In genomic region chr9:41091993-41092392, GRCm38 (mm10) we compare ENCODE assay signal across 32 mouse cellular contexts.
A peak's percentile ranks its signal among the peaks of the same experiment; 100 is the strongest.
DNase-seq lines count a peak whose midpoint lies in the region; ATAC-seq and TF ChIP-seq lines count a peak whose summit lies in the region.
"Had no signal": no experiment of that assay in that cellular context is flagged by ENCODE, and none has a peak within 500 bp of the region (broad histone marks: within the 10 kb centered on the region; RNA-seq: fewer than 3 reads in every experiment).

No protein-coding gene starts in this region.

- TF ChIP-seq CTCF in liver, embryonic 14.5 days (IDR thresholded peaks at IDR 0.05; ENCODE audit: low read depth), result 0 out of 2 replicates have a peak, but pooled peaks have one; percentile 14

- no peak overlapping the region for H3K9ac ChIP-seq in kidney, embryonic 15.5 days
- H3K9ac ChIP-seq in liver, embryonic 14.5 days (replicated peaks), result no peak overlapping the region
- H3K9ac ChIP-seq in liver, embryonic 12.5 days, result no peak overlapping the region
- H3K9ac ChIP-seq: embryonic facial prominence, embryonic 13.5 days; forebrain, embryonic 12.5 days; forebrain, postnatal 0 days; heart, embryonic 15.5 days; hindbrain, embryonic 12.5 days; hindbrain, embryonic 15.5 days had no signal

- intact Hi-C loops in heart, postnatal 36 days (cut with DNase I), result no loop called here

- WGBS in heart, embryonic 10.5 days, result 86% methylated on average over 12 of the region's 12 CpGs
- 86% methylated on average over 12 of the region's 12 CpGs for WGBS in kidney, embryonic 15.5 days
- 82% methylated on average over 12 of the region's 12 CpGs for WGBS in liver, embryonic 14.5 days (ENCODE audit: insufficient replicate concordance)
- WGBS in liver, embryonic 12.5 days (ENCODE audit: insufficient replicate concordance), result 81% methylated on average over 12 of the region's 12 CpGs

- H3K4me3 ChIP-seq in heart, embryonic 10.5 days, result no peak overlapping the region
- no peak overlapping the region for H3K4me3 ChIP-seq in kidney, embryonic 15.5 days (replicated peaks)
- no peak overlapping the region for H3K4me3 ChIP-seq in liver, embryonic 14.5 days (ENCODE audit: insufficient read depth in 1 of 2, low read depth in 2 of 2, low read length in 2 of 2)
- H3K4me3 ChIP-seq in liver, embryonic 12.5 days, result no peak overlapping the region
- H3K4me3 ChIP-seq: embryonic facial prominence, embryonic 10.5 days; embryonic facial prominence, embryonic 13.5 days; erythroblast, embryonic 14.5 days; forebrain, embryonic 12.5 days; gastrocnemius, adult 2 months; heart, embryonic 15.5 days; hindbrain, embryonic 12.5 days; hindbrain, embryonic 15.5 days had no signal

- no peaks in the 10 kb centered on the region for H3K36me3 ChIP-seq in heart, embryonic 10.5 days
- no peaks in the 10 kb centered on the region for H3K36me3 ChIP-seq in kidney, embryonic 15.5 days
- H3K36me3 ChIP-seq in liver, embryonic 14.5 days (replicated peaks; ENCODE audit: control insufficient read depth, insufficient read depth, low read depth), result no peaks in the 10 kb centered on the region
- no peaks in the 10 kb centered on the region for H3K36me3 ChIP-seq in liver, embryonic 12.5 days
- H3K36me3 ChIP-seq: embryonic facial prominence, embryonic 10.5 days; embryonic facial prominence, embryonic 13.5 days; forebrain, embryonic 12.5 days; heart, embryonic 15.5 days; hindbrain, embryonic 12.5 days; hindbrain, embryonic 15.5 days had no signal

- no peak overlapping the region for H3K4me2 ChIP-seq in kidney, embryonic 15.5 days
- H3K4me2 ChIP-seq in liver, embryonic 14.5 days (ENCODE audit: low read depth), result no peak overlapping the region
- H3K4me2 ChIP-seq in liver, embryonic 12.5 days, result no peak overlapping the region
- H3K4me2 ChIP-seq: embryonic facial prominence, embryonic 13.5 days; forebrain, embryonic 12.5 days; heart, embryonic 11.5 days; heart, embryonic 15.5 days; hindbrain, embryonic 12.5 days; hindbrain, embryonic 15.5 days had no signal

- no peaks in the 10 kb centered on the region for H3K9me3 ChIP-seq in heart, embryonic 10.5 days
- H3K9me3 ChIP-seq in kidney, embryonic 15.5 days (replicated peaks), result no peaks in the 10 kb centered on the region
- no peaks in the 10 kb centered on the region for H3K9me3 ChIP-seq in liver, embryonic 14.5 days (ENCODE audit: control insufficient read depth, low read length)
- no peaks in the 10 kb centered on the region for H3K9me3 ChIP-seq in liver, embryonic 12.5 days (replicated peaks)
- H3K9me3 ChIP-seq: embryonic facial prominence, embryonic 10.5 days; embryonic facial prominence, embryonic 13.5 days; forebrain, embryonic 12.5 days; G1E; heart, embryonic 15.5 days; hindbrain, embryonic 12.5 days; hindbrain, embryonic 15.5 days had no signal

- no peaks in the 10 kb centered on the region for H3K27me3 ChIP-seq in heart, embryonic 10.5 days (ENCODE audit: insufficient read depth, poor library complexity, severe bottlenecking)
- H3K27me3 ChIP-seq in kidney, embryonic 15.5 days, result no peaks in the 10 kb centered on the region
- H3K27me3 ChIP-seq in liver, embryonic 14.5 days (ENCODE audit: control insufficient read depth, insufficient read depth, low read length), result no peaks in the 10 kb centered on the region
- H3K27me3 ChIP-seq in liver, embryonic 12.5 days (replicated peaks), result no peaks in the 10 kb centered on the region
- H3K27me3 ChIP-seq: CH12.LX; embryonic facial prominence, embryonic 13.5 days; forebrain, embryonic 12.5 days; heart, embryonic 15.5 days; hindbrain, embryonic 12.5 days; hindbrain, embryonic 15.5 days; Patski had no signal

- no peak for ATAC-seq in kidney, embryonic 15.5 days (replicated peaks; ENCODE audit: low FRiP score)
- ATAC-seq in liver, embryonic 14.5 days (ENCODE audit: insufficient read depth), result no peak
- ATAC-seq in liver, embryonic 12.5 days, result no peak
- ATAC-seq: Patski had no signal

- H3K4me1 ChIP-seq in heart, embryonic 10.5 days, result peaks cover 39% of the 10 kb centered on the region
- peaks cover 9% of the 10 kb centered on the region; the same call in 1 of the 2 replicates for H3K4me1 ChIP-seq in kidney, embryonic 15.5 days
- peaks cover 0 to 12% of the 10 kb centered on the region in 2 experiments; a peak in 2 of 4 replicates for H3K4me1 ChIP-seq in liver, embryonic 14.5 days (replicated peaks; ENCODE audit: control insufficient read depth in 2 of 2, insufficient read depth in 2 of 2, low read length in 1 of 2)
- peaks cover 22% of the 10 kb centered on the region for H3K4me1 ChIP-seq in liver, embryonic 12.5 days
- H3K4me1 ChIP-seq: forebrain, embryonic 12.5 days; hindbrain, embryonic 12.5 days had no signal

- 0 out of 2 replicates have a peak overlapping the region, but pooled peaks have one; percentile 6 for H3K27ac ChIP-seq in heart, embryonic 10.5 days
- peak overlapping the region; percentile 62; the same call in 1 of the 2 replicates for H3K27ac ChIP-seq in kidney, embryonic 15.5 days
- no peak overlapping the region for H3K27ac ChIP-seq in liver, embryonic 14.5 days
- no peak overlapping the region for H3K27ac ChIP-seq in liver, embryonic 12.5 days
- H3K27ac ChIP-seq: embryonic facial prominence, embryonic 10.5 days; embryonic facial prominence, embryonic 13.5 days; forebrain, embryonic 12.5 days; gastrocnemius, adult 2 months; hindbrain, embryonic 12.5 days; hindbrain, embryonic 15.5 days had no signal

- no peak for DNase-seq in heart, embryonic 10.5 days (ENCODE audit: low spot score)
- no peak for DNase-seq in heart, postnatal 36 days
- no peak for DNase-seq in kidney, postnatal 25 days
- DNase-seq in liver, embryonic 14.5 days (ENCODE audit: low read depth in 3 of 3, low spot score in 3 of 3), result no peak
- peak; percentile 26 for DNase-seq in brain, adult 2 months (ENCODE audit: low read depth, low spot score)
- DNase-seq in urinary bladder, postnatal 36 days (ENCODE audit: low spot score in 2 of 2), result no peak
- DNase-seq: adrenal gland, postnatal 10 days; adrenal gland, postnatal 36 days; B cell, adult 2 months; cerebellum, adult 11 months; cerebellum, adult 2 months; cerebellum, adult 9-11 months; cerebellum, postnatal 25 days; embryo, embryonic 11 days; forebrain, postnatal 0 days; gastrocnemius, adult 2 months; gastrocnemius, postnatal 14 days; heart, adult 18-20 months; heart, postnatal 14 days had no signal

- no peak for TF ChIP-seq EP300 in liver, embryonic 14.5 days (IDR thresholded peaks at IDR 0.05; ENCODE audit: low read depth)

Comparison
In these comparisons a context has a peak if more than half of its experiments do, and no peak if none do; other contexts are left out.
1. H3K27ac ChIP-seq: peak in heart, embryonic 10.5 days (single experiment) and kidney, embryonic 15.5 days (single experiment); none in liver, embryonic 14.5 days (single experiment) and liver, embryonic 12.5 days (single experiment).